Mouse (Mus musculus): ENCODE measurements around the gene Serpinb1a.
A peak's percentile ranks its signal among the peaks of the same experiment; 100 is the strongest.

The Serpinb1a gene

GRCm38 (mm10) chr13:32834513-32834912, 16.5 kb downstream of the Serpinb1a start:
- DNase-seq (ENCODE audit: low spot score) = no peak

GRCm38 (mm10) chr13:32833237-32833636, 17.7 kb downstream of the Serpinb1a start:
- DNase-seq (ENCODE audit: low spot score) = no peak

GRCm38 (mm10) chr13:32832776-32833175, 18.2 kb downstream of the Serpinb1a start:
- DNase-seq (ENCODE audit: low spot score) = no peak

- no peak for DNase-seq (ENCODE audit: low spot score)
Measured at GRCm38 (mm10) chr13:32831505-32832273, 19.3 kb downstream of the Serpinb1a start.

GRCm38 (mm10) chr13:32828886-32829285, 22.1 kb downstream of the Serpinb1a start:
- no peak for DNase-seq (ENCODE audit: low spot score)

GRCm38 (mm10) chr13:32827951-32828350, 23.0 kb downstream of the Serpinb1a start:
- no peak for DNase-seq (ENCODE audit: low spot score)

- DNase-seq (ENCODE audit: low spot score) = no peak
Measured at GRCm38 (mm10) chr13:32827111-32827822, 23.7 kb downstream of the Serpinb1a start.

- no peak for DNase-seq (ENCODE audit: low spot score)
Measured at GRCm38 (mm10) chr13:32825546-32825945, 25.4 kb downstream of the Serpinb1a start.

- no peak for DNase-seq (ENCODE audit: low spot score)
Measured at GRCm38 (mm10) chr13:32824377-32825330, 26.3 kb downstream of the Serpinb1a start.

GRCm38 (mm10) chr13:32823126-32823525, 27.9 kb downstream of the Serpinb1a start:
- no peak for DNase-seq (ENCODE audit: low spot score)

- no peak for DNase-seq (ENCODE audit: low spot score)
Measured at GRCm38 (mm10) chr13:32821671-32822070, 29.3 kb downstream of the Serpinb1a start.

GRCm38 (mm10) chr13:32819926-32820325, 31.1 kb downstream of the Serpinb1a start:
- no peak for DNase-seq (ENCODE audit: low spot score)

GRCm38 (mm10) chr13:32819241-32819640, 31.7 kb downstream of the Serpinb1a start:
- DNase-seq (ENCODE audit: low spot score) = no peak

- DNase-seq (ENCODE audit: low spot score) = no peak
Measured at GRCm38 (mm10) chr13:32807624-32808023, 43.4 kb downstream of the Serpinb1a start.

GRCm38 (mm10) chr13:32806820-32807219, 44.2 kb downstream of the Serpinb1a start:
- no peak for DNase-seq (ENCODE audit: low spot score)

GRCm38 (mm10) chr13:32803701-32804345, 47.2 kb downstream of the Serpinb1a start:
- DNase-seq (ENCODE audit: low spot score) = no peak

- DNase-seq (ENCODE audit: low spot score) = no peak
Measured at GRCm38 (mm10) chr13:32802259-32803081, 48.5 kb downstream of the Serpinb1a start, which contains the start of gene D930007J09Rik. Gene D930007J09Rik, minus strand, starts transcription at chr13:32802849.

GRCm38 (mm10) chr13:32801693-32802221, 49.2 kb downstream of the Serpinb1a start, which contains the start of gene Wrnip1:
Gene Wrnip1, plus strand, starts transcription at chr13:32802038.
- DNase-seq (ENCODE audit: low spot score) = peak; percentile 83

GRCm38 (mm10) chr13:32800859-32801258, 50.1 kb downstream of the Serpinb1a start:
- no peak for DNase-seq (ENCODE audit: low spot score)

- no peak for DNase-seq (ENCODE audit: low spot score)
Measured at GRCm38 (mm10) chr13:32799131-32799530, 51.9 kb downstream of the Serpinb1a start.
